Mouse (Mus musculus) midbrain, embryonic 15.5 days (tissue): ENCODE measurements at regions not wholly inside any gene's neighbourhood (a gene's known extent, or its start where the extent isn't known, plus 50 kb on each side); places are given as distances from the start of the nearest gene placed in this dataset.

Source experiments
- ATAC-seq: fragments of 200-750 bp; cut with Nextera tagmentation; replicated peaks from 2 replicates; pipeline ENCODE4 v1.8.0; 2017; ENCODE audit warnings: moderate TSS enrichment
- H3K27ac ChIP-seq: fragments of 300-500 bp; sonication (generic); 2 replicates; pipeline ENCODE4 v1.5.1; 2015; ENCODE audit warnings: mild to moderate bottlenecking, inconsistent platforms
- H3K27me3 ChIP-seq: fragments of 300-500 bp; sonication (generic); replicated peaks from 2 replicates; pipeline ENCODE4 v1.6.1; 2015; ENCODE audit warnings: inconsistent platforms
- H3K36me3 ChIP-seq: fragments of 300-500 bp; sonication (generic); replicated peaks from 2 replicates; pipeline ENCODE4 v1.6.1; 2015; ENCODE audit warnings: inconsistent platforms
- H3K4me1 ChIP-seq: fragments of 300-500 bp; sonication (generic); 2 replicates; pipeline ENCODE4 v1.6.1; 2015; ENCODE audit warnings: inconsistent platforms
- H3K4me2 ChIP-seq: fragments of 300-500 bp; sonication (generic); 2 replicates; pipeline ENCODE4 v1.6.1; 2015; ENCODE audit warnings: inconsistent platforms, mild to moderate bottlenecking, moderate library complexity
- H3K4me3 ChIP-seq: fragments of 300-500 bp; sonication (generic); 2 replicates; pipeline ENCODE4 v1.5.1; 2015; ENCODE audit warnings: mild to moderate bottlenecking, inconsistent platforms
- H3K9ac ChIP-seq: fragments of 300-500 bp; sonication (generic); 2 replicates; pipeline ENCODE4 v1.6.1; 2015; ENCODE audit warnings: mild to moderate bottlenecking, inconsistent platforms
- H3K9me3 ChIP-seq: fragments of 300-500 bp; sonication (generic); 2 replicates; pipeline ENCODE4 v1.6.1; 2016; ENCODE audit warnings: inconsistent platforms
- WGBS: fragments of 180-500 bp; shearing (Covaris S2); methylation state at CpG from one replicate; pipeline ENCODE4 v1.1.7; 2015; ENCODE audit warnings: mixed read lengths; 5-methylcytosine and 5-hydroxymethylcytosine counted together

DNA sequence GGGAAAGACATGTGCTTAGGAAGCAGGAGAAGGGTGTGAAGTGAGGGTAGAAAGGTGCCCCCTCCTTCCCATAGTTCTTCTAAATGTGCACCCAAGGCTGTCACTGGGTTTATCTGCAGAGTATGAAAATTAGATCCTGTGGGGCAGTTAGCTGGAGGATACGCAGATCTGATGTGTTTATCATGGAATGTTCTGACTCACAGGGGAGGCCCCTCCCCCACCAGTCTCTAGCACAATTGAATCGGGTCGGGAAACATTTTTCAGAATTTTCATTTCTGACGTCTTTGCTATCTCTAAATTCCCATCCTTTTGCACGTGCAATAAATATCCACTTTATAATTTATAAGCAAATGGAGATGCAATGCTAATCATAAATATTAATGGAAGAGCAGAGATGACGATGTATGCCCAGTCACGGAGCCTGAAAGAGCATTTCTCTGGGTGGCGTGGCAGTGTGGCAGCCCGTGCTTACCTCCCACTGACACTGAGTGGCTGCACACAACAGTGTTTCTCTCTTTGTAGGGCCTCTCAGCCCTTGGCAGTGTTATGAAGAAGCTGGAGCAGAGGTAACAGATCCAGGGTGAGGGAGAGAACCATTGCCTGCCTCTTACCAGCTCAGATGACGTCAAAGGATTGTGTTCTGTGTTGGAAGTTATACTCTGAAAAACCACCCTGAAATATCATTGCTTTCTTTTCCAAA is 122.1 kb upstream of the Gm26657 start:
- Histone ChIP-seq H3K9ac (no peak overlapping the region), H3K4me3 (no peak overlapping the region), H3K27ac (peak overlapping the region; percentile 1; the same call in 1 of the 2 replicates), H3K36me3 (no peaks in the 10 kb centered on the region), H3K9me3 (no peaks in the 10 kb centered on the region), H3K27me3 (no peaks in the 10 kb centered on the region), H3K4me2 (no peak overlapping the region), H3K4me1 (no peaks in the 10 kb centered on the region; the same call in 1 of the 2 replicates)
- peak; percentile 62; the same call in 1 of the 2 replicates for ATAC-seq
- 61% methylated on average over 10 of the region's 10 CpGs for WGBS

DNA sequence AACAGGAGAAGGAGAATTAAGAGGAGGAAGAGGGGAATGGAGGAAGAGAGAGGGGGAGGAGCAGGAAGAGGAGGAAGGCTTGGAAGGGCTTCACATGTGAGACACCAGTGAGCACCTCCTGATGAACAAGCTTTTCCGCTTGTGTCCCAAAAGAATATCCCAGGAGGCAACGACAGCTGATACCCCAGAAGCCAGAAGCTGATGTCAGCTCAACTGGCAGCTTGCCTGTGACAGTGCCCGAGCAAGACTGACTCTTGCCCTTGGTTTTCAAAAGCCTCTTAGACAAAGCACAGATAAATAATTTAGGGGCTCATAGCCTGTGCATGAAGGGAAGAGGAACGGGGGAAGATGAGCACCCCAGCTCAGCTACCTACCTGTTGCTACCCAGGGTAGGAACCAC is 127.5 kb upstream of the Gm26657 start:
- no peak for ATAC-seq
- H3K27me3 ChIP-seq: no peaks in the 10 kb centered on the region
- H3K4me2 ChIP-seq: no peak overlapping the region
- WGBS: 67% methylated on average over 4 of the region's 4 CpGs
- no peaks in the 10 kb centered on the region for H3K9me3 ChIP-seq
- H3K36me3 ChIP-seq: no peaks in the 10 kb centered on the region
- no peak overlapping the region for H3K27ac ChIP-seq
- H3K4me1 ChIP-seq: no peaks in the 10 kb centered on the region
- no peak overlapping the region for H3K4me3 ChIP-seq
- no peak overlapping the region for H3K9ac ChIP-seq

DNA sequence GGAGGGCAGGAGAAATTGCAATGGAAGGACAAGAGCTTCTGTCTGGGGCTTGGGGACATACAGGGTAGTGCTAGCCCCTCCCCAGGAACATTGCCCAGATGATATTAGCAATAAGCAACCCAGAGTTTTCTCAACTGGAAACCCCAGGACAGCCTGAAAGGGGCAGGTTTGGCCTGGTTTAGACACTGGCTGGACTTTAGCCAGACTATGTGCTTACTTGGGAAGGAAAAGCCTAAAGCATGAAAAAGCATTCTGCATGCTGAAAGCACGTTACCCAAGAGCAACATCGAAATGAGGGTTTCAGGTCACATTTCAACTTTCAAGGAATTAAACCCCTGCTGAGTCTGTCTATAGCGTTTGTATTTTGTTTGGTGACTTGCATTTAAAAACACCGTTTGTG is 128.1 kb upstream of the Gm26657 start:
- no peak for ATAC-seq
- Histone ChIP-seq H3K27me3 (no peaks in the 10 kb centered on the region), H3K4me1 (no peaks in the 10 kb centered on the region), H3K27ac (no peak overlapping the region), H3K9ac (no peak overlapping the region), H3K4me2 (no peak overlapping the region), H3K36me3 (no peaks in the 10 kb centered on the region), H3K4me3 (no peak overlapping the region), H3K9me3 (no peaks in the 10 kb centered on the region)
- WGBS: 24% methylated on average over 4 of the region's 4 CpGs

DNA sequence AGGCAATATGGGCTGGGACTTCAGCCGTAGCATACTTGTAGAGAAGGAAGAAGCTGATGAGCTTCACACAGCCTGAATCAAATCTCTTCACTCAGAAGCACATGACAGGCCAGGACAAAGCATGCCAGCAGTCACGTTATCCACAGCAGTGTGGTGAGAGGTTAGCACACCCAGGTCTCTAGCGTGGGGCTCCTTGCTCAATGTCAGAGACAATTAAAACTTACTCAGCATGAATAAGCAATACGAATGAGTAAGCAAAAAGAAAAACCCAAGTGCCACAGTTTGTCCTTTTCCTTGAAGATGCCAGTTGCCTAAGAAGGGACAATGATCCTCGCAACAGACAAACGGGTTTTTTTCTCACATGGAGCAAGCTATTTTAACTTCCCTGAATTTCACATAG is 129.6 kb upstream of the Gm26657 start:
- Histone ChIP-seq H3K4me1 (no peaks in the 10 kb centered on the region), H3K27ac (no peak overlapping the region), H3K36me3 (no peaks in the 10 kb centered on the region), H3K9me3 (no peaks in the 10 kb centered on the region), H3K4me3 (no peak overlapping the region), H3K4me2 (no peak overlapping the region), H3K9ac (no peak overlapping the region), H3K27me3 (no peaks in the 10 kb centered on the region)
- WGBS: 73% methylated on average over 6 of the region's 6 CpGs
- no peak for ATAC-seq

DNA sequence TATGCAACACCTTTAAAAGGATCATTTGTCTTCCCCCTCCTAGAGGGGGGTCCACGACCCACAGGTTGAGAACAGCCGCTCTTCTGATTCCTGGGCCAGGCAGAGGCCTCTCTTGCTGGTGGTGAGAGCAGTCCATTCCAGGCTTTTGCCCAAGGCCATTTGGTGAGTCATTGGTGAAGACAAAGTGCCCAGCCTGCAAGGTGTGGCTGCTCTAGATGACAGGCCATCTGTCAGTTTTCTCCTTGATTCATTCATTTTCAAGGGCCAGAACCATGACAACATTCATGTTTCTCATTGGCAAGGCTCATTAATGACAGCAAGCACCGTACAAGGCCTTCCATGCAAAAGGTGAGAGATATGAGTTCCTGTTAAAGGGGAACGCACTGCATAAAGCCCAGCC is 131.2 kb upstream of the Gm26657 start:
- Histone ChIP-seq H3K4me1 (no peaks in the 10 kb centered on the region), H3K9ac (no peak overlapping the region), H3K27me3 (no peaks in the 10 kb centered on the region), H3K27ac (no peak overlapping the region), H3K9me3 (no peaks in the 10 kb centered on the region), H3K4me3 (no peak overlapping the region), H3K36me3 (no peaks in the 10 kb centered on the region), H3K4me2 (no peak overlapping the region)
- ATAC-seq: no peak
- 87% methylated on average over 4 of the region's 4 CpGs for WGBS

DNA sequence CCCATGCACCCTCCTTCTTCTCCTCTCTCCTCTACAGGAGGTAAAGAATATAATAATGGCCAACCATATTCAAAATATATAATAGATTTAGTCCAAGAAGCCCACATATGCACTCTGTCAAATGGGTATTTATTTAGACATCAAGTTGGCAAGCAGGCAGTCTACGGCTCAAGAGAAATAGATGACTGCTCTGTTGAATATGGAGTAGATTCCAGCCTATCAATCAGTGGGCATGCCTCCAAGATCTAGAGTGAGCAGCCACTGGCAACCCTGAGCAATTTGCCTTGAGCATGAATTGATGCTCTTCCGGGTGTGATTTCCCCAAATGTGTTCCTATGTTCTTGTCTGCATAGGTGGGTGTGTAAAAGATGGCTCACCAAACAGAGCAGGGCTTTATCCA is 141.5 kb upstream of the Gm26657 start:
- 71% methylated on average over 2 of the region's 2 CpGs for WGBS
- no peak for ATAC-seq
- H3K36me3 ChIP-seq: no peaks in the 10 kb centered on the region

DNA sequence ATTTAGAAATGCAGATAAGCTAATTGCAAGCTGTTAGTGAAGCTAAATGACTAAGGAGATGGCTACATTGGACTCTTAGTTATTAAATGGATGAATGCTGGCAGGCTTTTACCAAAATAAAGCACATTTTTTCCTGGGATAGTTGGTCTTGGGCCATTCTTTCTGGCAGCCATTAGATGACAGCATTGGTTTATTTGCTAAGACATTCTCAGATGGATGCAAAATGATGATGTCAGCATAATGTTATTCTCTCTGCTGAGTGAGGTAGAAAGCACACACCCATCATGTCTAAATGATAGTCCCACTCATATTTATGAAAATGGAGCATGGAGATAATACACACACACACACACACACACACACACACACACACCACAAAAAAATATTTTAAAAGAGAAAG is 141.9 kb upstream of the Gm26657 start:
- Histone ChIP-seq H3K9me3 (no peaks in the 10 kb centered on the region), H3K4me1 (no peaks in the 10 kb centered on the region), H3K27ac (no peak overlapping the region), H3K36me3 (no peaks in the 10 kb centered on the region), H3K9ac (no peak overlapping the region), H3K4me3 (no peak overlapping the region), H3K27me3 (no peaks in the 10 kb centered on the region), H3K4me2 (no peak overlapping the region)
- no peak for ATAC-seq

More for the DNA sequence above, 141.5 kb upstream of the Gm26657 start:
- Histone ChIP-seq H3K27me3 (no peaks in the 10 kb centered on the region), H3K9me3 (no peaks in the 10 kb centered on the region), H3K27ac (no peak overlapping the region), H3K4me2 (no peak overlapping the region), H3K4me3 (no peak overlapping the region), H3K4me1 (no peaks in the 10 kb centered on the region), H3K9ac (no peak overlapping the region)

DNA sequence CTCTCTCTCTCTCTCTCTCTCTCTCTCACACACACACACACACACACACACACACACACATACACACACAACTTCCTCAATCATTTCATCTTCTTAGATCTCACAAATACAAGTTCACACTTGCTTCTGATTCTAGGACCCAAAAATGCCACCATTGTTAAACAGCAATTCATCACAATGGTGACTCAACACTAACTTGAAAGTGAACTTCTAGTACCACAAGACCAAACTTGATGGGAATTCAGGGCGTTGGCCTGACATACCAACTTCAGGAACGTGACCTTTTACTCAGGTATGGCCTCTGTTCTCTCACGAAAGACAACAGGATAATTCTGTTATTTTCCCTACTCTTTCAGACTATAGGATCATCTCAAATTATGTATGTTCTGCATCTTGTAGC is 157.5 kb upstream of the Gm26657 start:
- no peak overlapping the region for H3K4me3 ChIP-seq
- no peak overlapping the region for H3K9ac ChIP-seq
- no peaks in the 10 kb centered on the region for H3K36me3 ChIP-seq
- H3K4me2 ChIP-seq: no peak overlapping the region
- H3K9me3 ChIP-seq: no peaks in the 10 kb centered on the region
- ATAC-seq: no peak
- whole genome bisulfite sequencing: 75% methylated on average over 3 of the region's 3 CpGs
- H3K4me1 ChIP-seq: no peaks in the 10 kb centered on the region
- no peak overlapping the region for H3K27ac ChIP-seq
- H3K27me3 ChIP-seq: no peaks in the 10 kb centered on the region

DNA sequence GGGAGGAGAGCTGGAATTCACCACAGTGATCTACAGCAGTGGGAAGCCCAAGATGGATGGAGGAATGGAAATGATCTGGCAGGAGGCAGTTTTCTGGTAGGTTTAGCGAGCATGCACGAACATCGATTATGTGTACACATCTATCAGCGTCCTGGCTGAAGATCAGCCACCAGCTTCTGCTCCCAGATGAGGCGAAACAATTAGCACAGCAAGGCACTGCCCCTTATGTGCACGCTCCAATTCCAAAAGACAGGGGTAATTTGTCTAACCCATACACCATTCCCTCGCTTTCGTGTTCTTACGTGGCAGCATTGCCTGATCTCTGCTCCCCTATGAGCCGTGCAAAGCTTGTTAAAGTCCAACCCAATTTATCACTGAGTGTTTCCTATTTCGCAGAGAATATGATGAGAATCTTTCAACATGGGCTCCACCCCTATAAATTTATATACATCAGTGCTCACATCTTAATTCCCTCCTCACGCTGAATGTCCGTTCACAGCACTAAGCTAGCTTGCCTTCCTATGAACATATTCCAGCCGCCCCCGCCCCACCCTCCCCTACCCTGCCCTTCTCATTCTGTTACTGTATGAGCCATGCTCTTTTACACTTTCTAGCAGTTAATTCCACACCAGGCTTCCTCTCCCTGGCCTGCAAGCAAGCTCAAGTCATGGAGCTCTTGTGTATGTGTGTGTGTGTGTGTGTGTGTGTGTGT is 162.9 kb upstream of the Gm26657 start:
- no peak overlapping the region for H3K4me3 ChIP-seq
- 86% methylated on average over 15 of the region's 15 CpGs for WGBS
- no peaks in the 10 kb centered on the region for H3K36me3 ChIP-seq
- H3K27me3 ChIP-seq: no peaks in the 10 kb centered on the region
- no peaks in the 10 kb centered on the region for H3K4me1 ChIP-seq
- no peak for ATAC-seq
- H3K27ac ChIP-seq: no peak overlapping the region
- H3K9me3 ChIP-seq: no peaks in the 10 kb centered on the region
- no peak overlapping the region for H3K4me2 ChIP-seq
- H3K9ac ChIP-seq: no peak overlapping the region

DNA sequence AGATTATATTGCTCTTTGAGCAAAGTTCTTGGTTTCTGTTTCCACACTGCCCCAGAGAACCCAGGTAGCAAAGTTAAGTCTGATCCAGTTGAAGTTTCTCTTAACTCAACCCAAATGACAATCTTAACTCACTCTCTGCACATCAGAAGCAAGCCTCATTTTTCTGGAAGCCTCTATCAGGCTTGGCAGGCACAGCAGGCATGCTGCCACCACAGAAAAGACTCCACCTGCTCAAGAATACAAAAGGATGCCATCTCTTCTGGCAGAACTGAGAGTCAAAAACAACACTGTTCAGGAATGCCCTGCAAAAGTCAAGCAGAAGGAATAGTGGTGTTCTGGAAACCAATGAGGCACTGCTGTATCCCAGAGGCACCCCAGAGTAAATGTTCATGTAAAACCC is 187.7 kb upstream of the Gm26657 start:
- H3K4me2 ChIP-seq: no peak overlapping the region
- no peaks in the 10 kb centered on the region for H3K9me3 ChIP-seq
- no peaks in the 10 kb centered on the region for H3K4me1 ChIP-seq
- no peak overlapping the region for H3K27ac ChIP-seq
- no peaks in the 10 kb centered on the region for H3K36me3 ChIP-seq
- no peak overlapping the region for H3K4me3 ChIP-seq
- no peak for ATAC-seq
- H3K9ac ChIP-seq: no peak overlapping the region
- no peaks in the 10 kb centered on the region for H3K27me3 ChIP-seq

DNA sequence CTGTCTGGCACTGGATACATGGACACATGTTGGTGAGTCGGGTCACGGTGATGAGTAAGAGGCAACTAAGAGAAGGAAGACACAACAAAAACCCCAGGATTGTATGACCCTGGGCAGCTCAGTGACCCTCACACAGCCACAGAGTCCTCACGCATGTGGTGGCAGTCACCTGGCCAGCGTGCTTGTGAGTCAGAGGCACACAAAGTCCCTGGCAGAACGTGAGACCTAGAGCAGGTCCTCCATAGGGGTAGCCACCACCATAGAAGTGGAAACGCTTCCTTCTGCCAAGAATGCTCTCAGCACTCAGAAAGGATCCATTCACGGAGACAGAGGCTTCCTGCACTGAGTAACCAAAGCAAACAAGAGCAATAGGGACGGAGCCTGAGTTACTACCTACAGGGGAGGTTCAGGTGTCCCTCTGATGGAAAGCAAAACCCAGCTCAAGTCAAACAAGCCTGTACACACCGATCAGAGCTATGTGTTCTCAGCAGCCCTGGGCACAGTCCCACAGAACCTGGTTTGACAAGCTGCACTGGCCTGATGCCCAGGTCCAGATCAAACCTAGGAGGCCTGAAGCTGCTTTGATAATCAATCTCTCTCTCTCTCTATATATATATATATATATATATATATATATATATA is 206.4 kb upstream of the Gm26657 start:
- Histone ChIP-seq H3K36me3 (no peaks in the 10 kb centered on the region), H3K9me3 (no peaks in the 10 kb centered on the region), H3K4me2 (no peak overlapping the region), H3K27ac (no peak overlapping the region), H3K27me3 (no peaks in the 10 kb centered on the region), H3K4me3 (no peak overlapping the region), H3K4me1 (no peaks in the 10 kb centered on the region), H3K9ac (no peak overlapping the region)
- 88% methylated on average over 9 of the region's 9 CpGs for WGBS
- ATAC-seq: no peak

DNA sequence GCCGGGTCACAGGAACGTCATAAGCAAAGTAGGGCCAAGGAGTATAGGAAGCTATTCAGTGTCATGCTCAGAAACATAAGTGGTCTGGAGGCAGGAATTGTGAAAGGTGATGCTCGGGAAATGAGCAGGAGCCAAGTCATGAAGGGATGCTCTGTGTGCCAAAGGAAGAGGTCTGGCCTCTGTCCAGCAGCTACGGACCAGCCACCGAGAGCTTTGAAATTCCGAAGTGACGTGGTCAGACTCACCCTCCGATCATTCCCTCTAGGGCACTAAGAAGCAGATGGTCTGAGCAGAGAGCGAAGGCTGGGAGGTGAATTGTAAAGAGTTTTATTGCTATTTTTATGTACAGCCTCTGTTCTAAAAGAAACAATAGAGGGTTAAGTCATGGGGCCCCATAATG is 206.9 kb upstream of the Gm26657 start:
- H3K27ac ChIP-seq: no peak overlapping the region
- no peak overlapping the region for H3K4me3 ChIP-seq
- ATAC-seq: no peak
- H3K36me3 ChIP-seq: no peaks in the 10 kb centered on the region
- no peaks in the 10 kb centered on the region for H3K27me3 ChIP-seq
- WGBS: 84% methylated on average over 9 of the region's 9 CpGs
- no peaks in the 10 kb centered on the region for H3K4me1 ChIP-seq
- no peak overlapping the region for H3K4me2 ChIP-seq
- no peaks in the 10 kb centered on the region for H3K9me3 ChIP-seq
- H3K9ac ChIP-seq: no peak overlapping the region

DNA sequence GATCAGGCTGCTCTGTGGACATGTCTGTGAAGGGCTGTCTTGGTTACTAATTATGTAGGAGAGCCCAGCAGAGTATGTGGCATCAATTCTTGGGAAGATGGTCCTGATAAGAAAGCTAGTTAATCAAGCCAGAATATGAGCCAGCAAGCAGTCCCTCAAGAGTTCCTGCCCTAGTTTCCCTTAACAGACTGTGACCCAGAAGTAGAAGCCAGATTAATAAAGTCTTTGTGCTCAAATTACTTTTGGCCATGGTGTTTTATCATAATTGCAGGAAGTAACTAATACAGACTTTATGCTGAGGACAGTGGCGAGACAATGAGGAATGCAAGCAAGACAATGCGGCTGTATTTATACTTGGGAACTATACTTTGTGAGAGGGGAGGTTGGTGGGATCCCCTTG is 211.3 kb upstream of the Gm26657 start:
- Histone ChIP-seq H3K36me3 (no peaks in the 10 kb centered on the region), H3K9me3 (no peaks in the 10 kb centered on the region), H3K4me1 (no peaks in the 10 kb centered on the region), H3K27me3 (no peaks in the 10 kb centered on the region), H3K4me2 (no peak overlapping the region), H3K9ac (no peak overlapping the region), H3K4me3 (no peak overlapping the region), H3K27ac (no peak overlapping the region)
- ATAC-seq: no peak
- WGBS: 94% methylated on average over 2 of the region's 2 CpGs
